Mouse (Mus musculus) adrenal gland, postnatal 36 days (tissue): Measurements from ENCODE around the gene Lmln. TPM values are rescaled to one million over a fixed set of nuclear protein-coding genes. Genes with fewer than 3 reads are reported as not detected.
"Not testable (repeated sequence)": the region's sequence is repeated elsewhere in the genome, so short reads cannot be mapped to it uniquely, and the experiment has no call there.

ENCODE experiments used
- DNase-seq, 2 experiments: peaks; one replicate each; pipeline ENCODE4 v3.0.0; 2021; ENCODE audit warnings: mixed read lengths in 1 of 2
- total RNA-seq, 2 experiments: library from RNA; stranded (reverse); gene quantifications; 2 replicates each; pipeline ENCODE4 v1.2.3; 2021

Lmln gene
- total RNA-seq, 2 experiments from 2014 or later, result 12.9 TPM

DNA sequence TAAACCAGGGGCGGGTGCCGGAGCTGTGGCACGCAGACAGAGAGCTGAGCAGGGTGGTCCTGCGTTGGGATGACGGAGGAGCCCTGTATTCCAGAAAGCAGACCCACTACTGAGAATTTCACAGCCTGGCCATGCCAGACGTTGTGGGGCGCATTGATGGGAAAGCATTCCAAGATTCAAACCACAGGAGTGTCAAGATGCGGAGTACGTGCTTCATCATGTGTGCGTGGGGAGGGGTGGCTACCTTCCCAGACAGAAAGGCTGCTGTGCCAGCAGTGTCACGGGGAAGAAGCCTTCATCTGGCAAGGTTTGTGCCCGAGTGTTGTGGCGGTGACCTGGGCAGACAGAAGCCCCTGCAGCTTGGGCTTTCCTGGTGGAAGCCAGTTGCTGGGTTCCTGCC lies 70.9 kb downstream of the Lmln start:
- no peak for DNase-seq

DNA sequence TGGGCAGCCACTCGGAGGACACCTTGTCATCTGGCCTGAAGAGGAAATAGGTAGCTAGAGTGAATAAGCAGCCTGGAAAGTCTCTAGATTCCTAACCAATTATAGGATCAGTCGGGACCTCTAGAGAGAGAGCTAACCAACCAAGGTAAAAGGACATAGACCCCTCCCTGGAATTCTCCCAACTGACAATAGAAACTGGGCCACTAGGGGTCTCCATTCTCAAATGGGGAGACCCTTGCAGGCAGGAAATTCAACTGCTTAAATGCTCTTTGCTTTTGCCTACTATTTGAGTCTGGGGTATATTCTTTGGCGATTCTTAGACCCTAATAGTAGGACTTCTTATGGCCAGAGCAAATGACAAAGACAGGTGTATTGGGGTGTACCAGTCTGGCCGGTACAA lies 72.8 kb downstream of the Lmln start:
- no peak for DNase-seq

GRCm38 (mm10) chr16:33139061-33139460 lies 76.7 kb downstream of the Lmln start:
- not testable (repeated sequence) for DNase-seq

- DNase-seq, result no peak
These were observed 79.5 kb downstream of the Lmln start for GRCm38 (mm10) chr16:33141758-33142280.

- DNase-seq, result no peak
These were observed 81.1 kb downstream of the Lmln start for GRCm38 (mm10) chr16:33143452-33143851.

DNA sequence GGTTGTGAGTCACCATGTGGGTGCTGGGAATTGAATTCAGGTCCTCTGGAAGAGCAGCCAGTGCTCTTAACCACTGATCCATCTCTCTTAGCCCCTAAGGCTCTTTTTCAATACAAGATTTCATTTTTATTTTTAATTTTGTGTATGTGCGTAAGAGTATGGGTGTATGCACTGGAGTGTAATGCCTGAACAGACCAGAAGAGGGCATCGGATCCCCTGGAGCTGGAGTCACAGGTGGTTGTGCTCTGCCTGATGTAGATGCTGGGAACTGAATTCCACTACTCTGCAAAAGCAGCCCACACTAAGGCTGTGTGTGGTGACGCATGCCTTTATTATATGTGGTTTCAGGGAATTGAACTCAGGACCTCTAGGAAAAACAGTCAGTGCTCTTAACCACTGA lies 83.9 kb downstream of the Lmln start:
- DNase-seq, result no peak

GRCm38 (mm10) chr16:33148135-33148534 lies 85.8 kb downstream of the Lmln start:
- no peak for DNase-seq

DNA sequence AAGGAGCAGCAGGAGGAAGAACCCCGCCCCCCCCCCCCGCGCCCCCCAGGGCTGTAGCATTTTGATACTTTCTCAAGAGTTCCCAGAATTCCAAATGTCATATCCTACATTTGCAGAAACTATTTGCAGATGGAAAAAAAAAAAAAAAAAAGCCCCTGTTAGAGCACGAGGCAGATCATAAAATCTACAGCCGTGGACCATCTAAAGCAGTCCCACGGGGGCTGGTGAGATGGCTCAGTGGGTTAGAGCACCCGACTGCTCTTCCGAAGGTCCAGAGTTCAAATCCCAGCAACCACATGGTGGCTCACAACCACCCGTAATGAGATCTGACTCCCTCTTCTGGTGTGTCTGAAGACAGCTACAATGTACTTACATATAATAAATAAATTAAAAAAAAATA lies 88.6 kb downstream of the Lmln start:
- not testable (repeated sequence) for DNase-seq

DNA sequence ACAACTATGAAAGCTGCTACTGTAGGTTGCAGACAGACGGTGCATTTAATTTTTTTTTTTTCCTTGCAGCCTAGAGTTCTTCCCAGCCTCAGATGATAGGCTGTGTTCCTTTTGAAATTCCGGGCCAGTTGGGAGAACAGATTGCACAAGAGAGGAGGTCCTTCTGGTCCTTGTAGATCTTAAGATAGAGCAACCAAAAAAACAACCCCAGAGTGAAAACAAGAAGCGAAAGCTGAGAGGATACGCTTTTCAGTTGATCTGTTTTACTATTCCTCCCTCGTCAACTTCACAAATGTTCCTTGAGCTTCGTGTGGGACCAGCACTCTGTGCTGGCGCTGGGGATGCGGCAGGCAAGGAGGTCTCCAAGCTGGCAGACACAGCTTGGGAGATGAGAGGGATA lies 89.2 kb downstream of the Lmln start:
- DNase-seq, result no peak

GRCm38 (mm10) chr16:33154992-33155391 lies 92.7 kb downstream of the Lmln start:
- DNase-seq, result peak; percentile 33 to 62

- DNase-seq, result no peak
These were observed 95.7 kb downstream of the Lmln start for GRCm38 (mm10) chr16:33158006-33158405.

GRCm38 (mm10) chr16:33158590-33159071 lies 96.3 kb downstream of the Lmln start:
- no peak for DNase-seq

GRCm38 (mm10) chr16:33159363-33159762 lies 97.0 kb downstream of the Lmln start:
- DNase-seq, result no peak

GRCm38 (mm10) chr16:33163330-33164090 lies 101.2 kb downstream of the Lmln start:
- peak; percentile 89 to 92 for DNase-seq

GRCm38 (mm10) chr16:33166284-33166683 lies 104.0 kb downstream of the Lmln start:
- DNase-seq, result peak; percentile 42 to 62

DNA sequence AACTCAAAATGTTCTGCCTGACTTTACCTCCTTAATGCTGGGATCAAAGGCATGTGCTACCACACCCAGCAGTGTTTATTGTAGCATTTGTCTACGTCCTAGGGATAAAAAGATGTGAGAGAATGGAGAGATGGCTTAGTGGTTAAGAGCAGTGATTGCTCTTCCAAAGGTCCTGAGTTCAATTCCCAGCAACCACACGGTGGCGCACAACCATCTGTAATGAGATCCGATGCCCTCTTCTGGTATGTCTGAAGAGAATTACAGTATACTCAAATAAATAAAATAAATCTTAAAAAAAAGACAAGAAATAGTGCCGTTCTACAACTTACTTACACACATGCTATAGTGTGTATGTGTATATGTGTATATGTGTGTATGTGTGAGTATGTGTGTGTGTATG lies 105.2 kb downstream of the Lmln start:
- no peak for DNase-seq

- peak in 1 of 2 experiments; percentile 36 for DNase-seq
These were observed 107.2 kb downstream of the Lmln start for GRCm38 (mm10) chr16:33169471-33170034.

DNA sequence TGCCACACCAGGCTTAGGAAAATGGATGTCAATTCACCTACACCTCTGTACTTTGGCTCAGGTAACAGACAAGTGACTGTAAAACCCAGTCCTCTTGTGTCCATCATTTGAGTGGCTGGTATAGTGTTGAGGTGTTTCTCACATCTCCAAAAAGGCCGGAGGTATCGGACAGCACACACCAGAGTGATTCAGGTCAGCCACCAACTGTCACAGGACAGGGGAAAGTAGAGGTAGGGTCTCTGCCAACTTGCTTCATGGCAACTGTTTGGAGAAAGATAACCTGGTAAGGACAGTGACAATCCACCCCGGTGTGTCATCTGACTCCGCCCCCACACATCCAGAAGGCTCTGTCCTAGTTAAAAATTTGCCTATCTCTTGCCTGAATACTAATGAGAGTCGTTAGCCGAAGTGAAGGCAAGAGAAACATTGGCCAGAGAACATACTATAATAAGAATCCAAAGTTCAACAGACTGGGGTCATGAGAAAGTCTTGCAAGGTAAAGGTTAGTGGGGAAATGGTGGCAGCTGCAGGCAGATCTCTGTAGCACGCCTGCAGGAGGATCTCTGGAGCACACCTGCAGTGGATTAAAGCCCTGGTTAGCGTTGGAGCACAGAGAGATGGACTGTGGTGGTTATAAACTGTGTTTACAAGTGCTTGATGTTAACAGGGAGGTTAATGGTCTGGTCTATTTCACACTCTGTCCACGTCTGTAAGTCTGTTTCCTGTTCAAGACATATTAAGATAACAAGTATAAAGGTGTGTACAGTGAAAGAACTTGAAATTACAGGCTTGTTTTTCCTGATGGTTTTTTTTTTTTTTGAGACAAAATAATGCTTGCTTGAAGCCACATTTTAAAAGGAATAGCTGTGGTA lies 108.6 kb downstream of the Lmln start:
- no peak for DNase-seq

DNA sequence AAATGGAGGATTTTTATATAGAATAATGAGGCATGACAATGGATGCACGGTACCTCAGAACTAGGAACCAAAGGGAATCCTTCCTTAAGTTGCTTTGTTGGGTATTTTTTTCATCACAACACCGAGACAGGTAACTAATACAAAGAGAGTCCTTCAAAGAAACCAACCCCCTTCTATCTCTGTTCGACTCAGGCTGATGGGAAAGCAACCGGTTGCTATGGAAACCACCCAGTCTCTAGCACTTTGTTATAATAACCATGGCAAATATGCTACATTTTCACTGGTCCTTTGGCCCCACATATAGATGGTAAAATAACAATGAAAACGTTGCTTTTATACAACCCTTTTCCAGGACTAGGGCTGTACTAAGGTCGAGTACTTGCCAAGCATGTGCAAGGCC lies 109.5 kb downstream of the Lmln start:
- no peak for DNase-seq

- DNase-seq, result peak in 1 of 2 experiments; percentile 40
These were observed 110.8 kb downstream of the Lmln start for GRCm38 (mm10) chr16:33173151-33173550.

DNA sequence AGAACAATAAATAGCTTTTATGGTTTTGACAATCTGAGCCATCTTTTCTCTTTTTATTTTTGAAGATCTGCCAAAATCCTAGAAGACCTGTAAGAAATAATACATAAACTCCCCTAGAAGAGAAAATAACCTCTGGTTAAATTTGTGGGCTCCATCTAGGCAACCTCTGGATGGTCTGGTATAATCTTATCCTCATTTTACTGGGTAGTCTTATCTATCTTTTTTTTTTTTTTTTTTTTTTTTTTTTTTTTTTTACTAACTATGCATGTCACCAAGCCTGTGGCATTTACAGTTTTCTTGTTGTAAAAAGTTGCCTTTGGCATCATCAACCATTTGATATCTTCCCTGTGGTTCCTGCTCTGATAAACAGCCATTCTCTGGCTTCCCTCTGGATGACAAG lies 112.4 kb downstream of the Lmln start:
- no peak for DNase-seq

GRCm38 (mm10) chr16:33176831-33177230 lies 114.5 kb downstream of the Lmln start:
- DNase-seq, result not testable (repeated sequence)
